Comparison of ENCODE assay signal across 35 mouse cellular contexts in genomic region chrX:13673001-13673400, GRCm38 (mm10). TPM values are rescaled to one million over a fixed set of nuclear protein-coding genes. Genes with fewer than 3 reads are reported as not detected.
"Had no signal": no experiment of that assay in that cellular context is flagged by ENCODE, and none has a peak within 500 bp of the region (broad histone marks: within the 10 kb centered on the region; RNA-seq: fewer than 3 reads in every experiment).

No protein-coding gene starts in this region.

- H3K4me2 ChIP-seq: heart, embryonic 11.5 days; heart, embryonic 13.5 days; heart, embryonic 15.5 days; hindbrain, embryonic 13.5 days; hindbrain, embryonic 15.5 days; kidney, embryonic 15.5 days; limb, embryonic 13.5 days; liver, embryonic 11.5 days; liver, embryonic 13.5 days had no signal

- H3K36me3 ChIP-seq: heart, embryonic 13.5 days; heart, embryonic 15.5 days; hindbrain, embryonic 13.5 days; hindbrain, embryonic 15.5 days; kidney, embryonic 15.5 days; limb, embryonic 13.5 days; liver, embryonic 13.5 days had no signal

- H3K27ac ChIP-seq: heart, adult 2 months; heart, embryonic 13.5 days; heart, embryonic 15.5 days; hindbrain, embryonic 13.5 days; hindbrain, embryonic 15.5 days; hindbrain, postnatal 0 days; kidney, embryonic 15.5 days; kidney, postnatal 0 days; left cerebral cortex, adult 2 months; limb, embryonic 13.5 days; liver, embryonic 13.5 days had no signal

- ATAC-seq: hindbrain, postnatal 0 days; intestine, embryonic 16.5 days had no signal

- H3K4me3 ChIP-seq: heart, adult 2 months; heart, embryonic 13.5 days; heart, embryonic 15.5 days; hindbrain, embryonic 13.5 days; hindbrain, embryonic 15.5 days; kidney, embryonic 15.5 days; left cerebral cortex, adult 2 months; limb, embryonic 13.5 days; liver, embryonic 13.5 days had no signal

- H3K9me3 ChIP-seq: heart, embryonic 13.5 days; heart, embryonic 15.5 days; hindbrain, embryonic 13.5 days; hindbrain, embryonic 15.5 days; kidney, embryonic 15.5 days; limb, embryonic 13.5 days; liver, embryonic 13.5 days had no signal

- H3K9ac ChIP-seq: heart, embryonic 13.5 days; heart, embryonic 15.5 days; hindbrain, embryonic 13.5 days; hindbrain, embryonic 15.5 days; kidney, embryonic 15.5 days; limb, embryonic 13.5 days; liver, embryonic 13.5 days had no signal

- H3K4me1 ChIP-seq: heart, embryonic 13.5 days; heart, embryonic 15.5 days; hindbrain, embryonic 13.5 days; hindbrain, embryonic 15.5 days; kidney, embryonic 15.5 days; limb, embryonic 13.5 days had no signal

- H3K27me3 ChIP-seq: heart, embryonic 13.5 days; heart, embryonic 15.5 days; hindbrain, embryonic 13.5 days; hindbrain, embryonic 15.5 days; limb, embryonic 13.5 days; liver, embryonic 13.5 days had no signal

- DNase-seq: gastrocnemius, postnatal 14 days; gastrocnemius, postnatal 36 days; heart, adult 11 months; heart, adult 2 months; heart, postnatal 14 days; heart, postnatal 36 days; kidney, adult 11 months; kidney, adult 2 months; kidney, adult 9 months; kidney, postnatal 14 days; kidney, postnatal 36 days; layer of hippocampus, adult 9-11 months; layer of hippocampus, postnatal 36 days; liver; liver, embryonic 13.5 days had no signal

RNA-seq across cellular contexts. Expression of gene Gpr82, which starts 11.8 kb away (rescaled TPM):
- total RNA-seq: gastrocnemius, adult 18-20 months; gastrocnemius, adult 8-10 months; gastrocnemius, postnatal 14 days; gastrocnemius, postnatal 36 days; heart, adult 2 months; heart, postnatal 14 days; heart, postnatal 36 days; hematopoietic stem cell, adult 5-6 weeks; hindbrain, postnatal 0 days; layer of hippocampus, adult 18-20 months; layer of hippocampus, adult 8-10 months; layer of hippocampus, postnatal 14 days; layer of hippocampus, postnatal 36 days; left cerebral cortex, adult 2 months; left cerebral cortex, postnatal 14 days; left cerebral cortex, postnatal 36 days had no signal
- polyA plus RNA-seq: heart, adult 2 months; kidney, adult 2 months; liver, embryonic 13.5 days had no signal
